Mouse (Mus musculus) activated CD4-positive, CD25-positive, alpha-beta regulatory T cell, adult 4 months (primary cell): Measurements from ENCODE around the gene Rcl1. TPM values are rescaled to one million over a fixed set of nuclear protein-coding genes. Genes with fewer than 3 reads are reported as not detected.

Experiments used
- ATAC-seq: one replicate; pipeline ENCODE4 v1.8.0; 2017
- polyA plus RNA-seq, 2 experiments: library from polyadenylated mRNA; unstranded; fragments of 100-300 nt; shearing (Covaris generic); gene quantifications; one replicate each; pipeline ENCODE4 v1.2.1; 2017

Rcl1 gene
- 10 to 100 TPM; 23.8 to 24.0 TPM for polyA plus RNA-seq

- peak; percentile 99 for ATAC-seq
These were observed at the start of gene Rcl1 for GRCm38 (mm10) chr19:29100874-29101542. Gene Rcl1 (plus strand): TSS chr19:29101375.

GRCm38 (mm10) chr19:29052786-29053185 lies 48.4 kb upstream of the Rcl1 start:
- ATAC-seq = no peak

- ATAC-seq = no peak
These were observed 46.6 kb upstream of the Rcl1 start for GRCm38 (mm10) chr19:29054594-29054993.

DNA sequence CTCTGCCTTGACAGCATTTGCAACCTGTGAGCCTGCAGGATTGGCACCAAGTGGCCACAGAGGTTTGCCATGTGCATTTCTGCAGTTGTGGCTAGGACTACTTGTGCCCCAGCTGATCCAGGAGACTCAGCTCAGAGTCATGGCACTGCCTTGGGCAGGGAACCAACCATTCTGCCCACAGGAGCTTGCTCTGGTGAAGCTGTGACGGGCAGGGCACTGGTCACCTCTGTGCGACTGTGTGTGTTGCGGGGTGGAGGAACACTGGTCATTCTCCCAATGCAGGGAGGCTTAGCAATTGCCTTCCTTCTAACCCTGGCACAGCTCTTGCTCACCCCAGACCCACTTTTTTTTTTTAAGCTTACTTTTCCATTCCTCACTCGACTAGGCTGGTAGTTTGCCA lies 45.7 kb upstream of the Rcl1 start:
- ATAC-seq = no peak

DNA sequence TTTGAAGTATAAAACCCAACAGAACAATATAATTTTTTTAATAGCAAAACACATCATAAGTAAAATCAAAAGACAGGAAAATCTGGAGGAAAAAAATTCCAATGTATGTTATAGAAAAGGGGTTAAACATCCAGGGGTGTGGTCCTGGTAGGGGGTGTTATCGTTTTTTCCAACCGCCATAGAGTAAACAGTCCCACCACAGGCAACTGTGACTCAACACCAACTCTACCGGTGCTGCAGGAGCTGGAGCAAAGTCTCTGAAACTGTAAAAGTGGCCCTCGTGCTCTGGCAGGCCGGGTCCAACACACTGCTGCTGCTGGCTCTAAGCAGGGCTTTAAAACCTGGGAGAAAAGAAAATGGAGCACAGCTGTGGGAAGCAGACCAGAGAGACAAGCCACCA lies 42.4 kb upstream of the Rcl1 start:
- ATAC-seq = no peak

GRCm38 (mm10) chr19:29059688-29060087 lies 41.5 kb upstream of the Rcl1 start:
- ATAC-seq = no peak

DNA sequence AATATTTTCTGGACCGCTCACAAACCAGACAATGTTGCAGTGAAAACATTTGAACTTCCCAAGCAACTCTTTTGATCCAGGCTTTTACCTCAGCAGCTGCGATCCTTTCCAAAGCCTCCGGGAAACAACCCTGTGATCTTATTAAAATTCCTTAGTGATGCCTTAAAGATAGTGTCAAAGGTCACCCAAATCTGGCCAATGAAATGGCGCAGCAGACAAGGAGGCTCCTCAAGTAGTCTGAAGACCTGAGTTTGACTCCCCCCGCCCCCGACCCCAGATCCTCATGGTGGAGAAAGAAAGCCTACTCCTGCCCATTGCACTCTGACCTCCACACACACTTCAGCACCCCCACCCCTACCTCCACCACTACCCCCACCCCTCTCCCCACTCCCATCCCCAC lies 40.9 kb upstream of the Rcl1 start:
- ATAC-seq = no peak

DNA sequence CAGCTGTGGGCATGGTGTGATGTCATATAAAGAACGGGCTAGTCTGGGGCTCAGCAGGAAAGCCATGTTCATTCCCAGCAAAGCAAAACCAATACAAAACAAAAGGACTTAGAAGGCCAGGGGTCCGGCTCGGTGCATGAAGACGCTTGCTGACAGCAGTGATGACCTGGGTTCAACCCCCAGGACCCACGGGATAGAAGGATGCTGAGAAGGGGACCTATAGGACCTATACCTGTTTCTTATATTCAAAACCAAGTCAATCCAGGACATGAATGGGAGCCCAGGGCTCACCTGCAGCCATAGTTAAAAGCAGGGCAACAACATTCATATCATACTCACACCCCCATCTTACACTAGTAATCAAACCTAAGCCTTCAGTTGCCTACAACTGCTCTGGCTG lies 38.2 kb upstream of the Rcl1 start:
- ATAC-seq = no peak

- ATAC-seq = peak; percentile 82
These were observed 37.4 kb upstream of the Rcl1 start for GRCm38 (mm10) chr19:29063577-29064363.

GRCm38 (mm10) chr19:29064451-29065102 lies 36.6 kb upstream of the Rcl1 start:
- no peak for ATAC-seq

DNA sequence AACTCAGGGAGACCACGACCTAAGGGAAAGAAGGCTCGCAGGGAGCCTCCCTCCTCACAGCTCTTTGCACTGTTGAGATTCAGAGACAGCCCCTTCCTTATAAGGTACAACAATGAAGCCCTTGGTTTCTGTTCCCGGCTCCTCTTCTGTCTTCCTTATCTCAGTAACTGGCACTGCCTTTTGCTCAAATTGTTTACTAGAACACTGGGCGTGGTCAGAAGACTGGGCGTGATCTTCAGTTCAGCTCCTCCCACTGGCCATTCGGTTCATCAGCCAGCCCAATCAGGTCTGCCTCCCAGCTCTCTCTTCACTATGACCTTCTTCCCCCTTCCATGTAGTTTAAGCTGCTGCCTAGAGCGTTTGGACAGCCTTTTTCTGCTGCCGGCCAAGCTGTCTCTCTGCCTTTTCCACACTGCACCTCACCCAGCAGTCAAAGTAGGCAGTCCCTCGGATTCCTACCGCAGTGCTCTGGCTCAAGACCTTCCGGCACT lies 34.1 kb upstream of the Rcl1 start:
- ATAC-seq = peak; percentile 63

DNA sequence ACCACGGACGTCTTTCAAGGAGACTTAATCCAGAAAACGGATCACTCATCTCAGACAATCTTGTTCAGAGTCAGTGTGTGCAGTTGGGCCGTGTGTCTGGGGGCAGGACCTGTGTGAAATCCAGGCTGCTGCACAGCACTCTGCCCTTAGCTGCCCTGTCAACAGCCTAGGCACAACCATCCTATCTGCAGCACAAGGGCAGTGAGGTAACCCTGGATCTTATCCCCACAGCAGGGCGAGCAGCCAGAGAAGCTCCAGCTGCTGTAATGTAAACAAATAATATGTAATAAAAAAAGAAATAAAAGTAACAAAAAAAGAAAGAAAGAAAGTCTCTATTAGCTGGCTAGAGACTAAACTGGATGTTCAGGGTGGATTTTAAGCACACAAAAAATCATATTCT lies 32.0 kb upstream of the Rcl1 start:
- ATAC-seq = no peak

DNA sequence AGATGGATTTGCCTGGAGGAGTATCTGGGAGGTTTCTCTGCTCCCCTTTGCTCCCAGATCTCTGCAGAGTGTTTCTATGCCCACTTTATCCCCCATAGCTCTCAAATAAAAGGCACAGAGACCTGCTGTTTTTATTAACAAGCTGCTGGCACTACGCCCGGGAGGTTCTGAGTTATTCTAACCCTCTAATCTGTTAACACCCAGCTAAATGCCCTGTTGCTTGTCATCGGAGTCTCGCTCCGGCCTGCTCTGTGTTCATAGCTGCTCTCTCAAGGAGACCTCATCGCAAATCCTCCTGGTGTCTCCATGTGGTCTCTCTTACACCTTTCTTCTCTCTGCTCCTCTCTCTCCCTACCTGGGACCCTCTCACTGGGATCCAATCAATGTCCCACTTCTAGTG lies 26.4 kb upstream of the Rcl1 start:
- no peak for ATAC-seq

- ATAC-seq = no peak
These were observed 12.5 kb upstream of the Rcl1 start for GRCm38 (mm10) chr19:29088628-29089027.

- no peak for ATAC-seq
These were observed 9.0 kb upstream of the Rcl1 start for GRCm38 (mm10) chr19:29092194-29092593.

GRCm38 (mm10) chr19:29099106-29099505 lies 2.1 kb upstream of the Rcl1 start:
- no peak for ATAC-seq

DNA sequence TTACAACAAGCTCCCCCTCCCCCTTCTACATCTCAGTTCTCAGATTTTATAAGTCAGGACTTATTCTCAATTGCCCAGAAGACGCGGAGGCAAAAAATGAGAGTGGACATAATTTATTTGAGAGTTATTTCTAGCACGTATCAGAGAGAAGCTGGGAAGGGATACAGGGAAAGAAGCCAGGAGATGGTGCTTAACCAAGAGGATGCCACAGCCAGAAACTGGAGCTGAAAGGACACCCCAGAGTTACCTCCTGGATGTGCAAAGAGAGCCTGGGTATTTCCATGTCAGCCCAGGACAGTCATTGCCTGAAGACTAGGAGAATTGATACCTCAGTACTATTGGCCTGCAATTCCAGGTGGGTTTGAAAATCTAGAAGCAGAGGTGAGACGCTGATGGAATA lies 1.6 kb upstream of the Rcl1 start:
- ATAC-seq = no peak

DNA sequence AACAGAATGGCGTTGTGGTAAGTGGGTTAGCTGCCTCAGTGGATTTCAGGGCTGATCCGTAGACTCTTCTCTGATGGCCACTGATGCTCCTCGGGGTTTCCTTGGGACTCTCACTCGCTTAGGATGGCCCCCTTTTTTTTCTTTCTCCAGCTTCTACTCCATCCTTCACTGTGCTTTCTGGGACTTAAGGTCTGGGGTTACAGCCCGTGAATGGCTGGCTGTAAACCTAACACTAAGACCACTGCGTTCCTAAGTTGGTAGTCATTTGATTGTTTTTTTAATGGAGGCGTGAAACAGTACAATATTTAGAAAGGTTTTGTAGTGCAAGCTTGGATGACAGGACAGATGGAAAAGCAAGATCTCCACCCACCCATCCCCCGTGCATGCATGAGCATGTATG lies 914 bp upstream of the Rcl1 start:
- no peak for ATAC-seq

GRCm38 (mm10) chr19:29101591-29101990 lies 416 bp downstream of the Rcl1 start:
- no peak for ATAC-seq

GRCm38 (mm10) chr19:29102098-29102497 lies 923 bp downstream of the Rcl1 start:
- ATAC-seq = no peak

GRCm38 (mm10) chr19:29105816-29106215 lies 4.6 kb downstream of the Rcl1 start:
- no peak for ATAC-seq

DNA sequence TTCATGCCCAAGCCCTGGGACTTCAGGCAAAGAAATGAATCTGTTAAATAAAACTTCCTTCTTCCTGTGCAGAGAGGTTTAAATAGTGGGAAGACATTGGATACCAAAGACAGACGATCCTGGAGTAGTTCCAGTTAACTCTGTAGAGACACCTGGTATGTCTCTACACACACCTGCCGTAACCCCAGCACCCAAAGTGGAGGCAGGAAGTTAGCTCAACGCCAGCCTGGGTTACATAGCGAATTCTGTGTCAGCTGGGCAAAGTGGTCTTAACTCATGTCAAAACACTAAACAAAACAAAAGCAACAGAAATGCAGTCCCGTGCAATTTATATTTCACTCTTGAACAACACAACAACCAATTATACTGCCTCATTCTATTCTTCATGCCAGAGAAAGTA lies 5.1 kb downstream of the Rcl1 start:
- ATAC-seq = no peak

DNA sequence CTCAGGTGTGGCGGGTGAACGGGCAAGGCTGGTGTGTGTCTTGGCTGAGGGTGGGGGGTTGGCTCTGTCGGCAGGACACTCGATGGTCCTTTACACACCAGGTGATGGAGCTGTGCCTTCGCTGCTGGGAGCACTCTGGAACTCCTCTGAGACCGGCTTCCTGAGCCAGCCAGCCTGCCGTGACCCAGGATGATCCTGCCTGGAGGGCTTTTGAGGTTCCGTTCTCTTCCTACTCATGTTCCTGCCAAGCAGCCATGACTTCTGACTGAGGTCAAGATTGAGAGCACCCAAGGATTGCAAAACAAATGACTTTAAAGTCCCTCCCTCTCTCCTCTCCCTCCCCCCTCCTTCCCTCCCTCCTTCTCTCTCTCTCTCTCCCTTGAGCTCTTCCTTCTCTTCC lies 11.5 kb downstream of the Rcl1 start:
- no peak for ATAC-seq
